Mouse (Mus musculus) ES-E14 (cell line): ENCODE results near the gene 9530077C05Rik. TPM values are rescaled to one million over a fixed set of nuclear protein-coding genes. Genes with fewer than 3 reads are reported as not detected.

Experiments
- DNase-seq: peaks from one replicate; pipeline ENCODE4 v3.0.0-alpha.2; 2013; ENCODE audit warnings: low read depth, low spot score
- H3K27ac ChIP-seq: 2 replicates; pipeline ENCODE4 v1.5.1; 2012; ENCODE audit warnings: low read depth, mild to moderate bottlenecking, low read length, moderate library complexity, mixed read lengths; ENCODE audit not compliant: poor library complexity, insufficient read depth, severe bottlenecking
- H3K36me3 ChIP-seq: 2 replicates; pipeline ENCODE4 v1.6.1; 2012; ENCODE audit warnings: mild to moderate bottlenecking, low read length, moderate library complexity, mixed read lengths; ENCODE audit not compliant: control insufficient read depth, poor library complexity, insufficient read depth, severe bottlenecking
- H3K4me1 ChIP-seq, 2 experiments: fragments of 150-350 bp in 1 of 2; sonication (generic) in 1 of 2; 2 replicates each; pipeline ENCODE4 v1.6.1; 2012; ENCODE audit warnings: low read length in 2 of 2, mild to moderate bottlenecking in 1 of 2, mixed read lengths in 1 of 2; ENCODE audit not compliant: control insufficient read depth in 2 of 2, insufficient read depth in 2 of 2, poor library complexity in 1 of 2
- H3K4me3 ChIP-seq, 2 experiments: fragments of 150-350 bp in 1 of 2; sonication (generic) in 1 of 2; 2 replicates each; pipeline ENCODE4 v1.5.1; 2012; ENCODE audit warnings: low read length in 2 of 2, low read depth in 1 of 2, mild to moderate bottlenecking in 1 of 2, mixed read lengths in 1 of 2; ENCODE audit not compliant: insufficient read depth in 1 of 2, poor library complexity in 1 of 2, severe bottlenecking in 1 of 2
- H3K9ac ChIP-seq: 2 replicates; pipeline ENCODE4 v1.6.1; 2012; ENCODE audit warnings: low read depth, mild to moderate bottlenecking, low read length, mixed read lengths; ENCODE audit not compliant: poor library complexity, insufficient read depth, severe bottlenecking
- H3K9me3 ChIP-seq: fragments of 150-350 bp; sonication (generic); 2 replicates; pipeline ENCODE4 v1.6.1; 2012; ENCODE audit warnings: low read depth, mild to moderate bottlenecking, low read length; ENCODE audit not compliant: control insufficient read depth, insufficient read depth
- CHD2 ChIP-seq: IDR thresholded peaks from 2 replicates; pipeline ENCODE4 v1.6.1; 2014; ENCODE audit warnings: mild to moderate bottlenecking, low read depth, low read length, inconsistent platforms
- HCFC1 ChIP-seq: IDR thresholded peaks from 2 replicates; pipeline ENCODE4 v1.6.1; 2012; ENCODE audit warnings: low read length, inconsistent platforms, borderline replicate concordance; ENCODE audit not compliant: insufficient read depth
- MAFK ChIP-seq: IDR thresholded peaks from 2 replicates; pipeline ENCODE4 v1.6.1; 2014; ENCODE audit warnings: mild to moderate bottlenecking, low read depth, low read length, inconsistent platforms; ENCODE audit not compliant: insufficient read depth
- ZC3H11A ChIP-seq: IDR thresholded peaks from 2 replicates; pipeline ENCODE4 v1.6.1; 2012; ENCODE audit warnings: low read depth, mild to moderate bottlenecking, inconsistent platforms, low read length, borderline replicate concordance
- ZNF384 ChIP-seq: IDR thresholded peaks from 2 replicates; pipeline ENCODE4 v1.6.1; 2012; ENCODE audit warnings: low read depth, low read length, inconsistent platforms
- in situ Hi-C, 2 experiments: fragments of 600-800 bp; cut with MboI; formaldehyde crosslinking; loops; one replicate each; pipeline ENCODE4 v1.15.1; 2025; ENCODE audit warnings: low sequenced_read_pairs in 2 of 2, inconsistent platforms in 1 of 2; ENCODE audit not compliant: unreplicated experiment in 2 of 2
- total RNA-seq: library from RNA; depleted of rRNA; stranded (reverse); fragments of 300-350 nt; gene quantifications from 2 replicates; pipeline ENCODE4 v1.2.3, GENCODE M21; 2012

Gene 9530077C05Rik
- total RNA-seq, 1 experiment: 2.2 TPM

GRCm38 (mm10) chr9:22428666-22429410, 17.5 kb downstream of the 9530077C05Rik start:
- H3K4me1 ChIP-seq: no peaks in the 10 kb centered on the region; a peak in 1 of 4 replicates
- H3K9ac ChIP-seq: no peak overlapping the region
- no peak overlapping the region for H3K27ac ChIP-seq
- no peaks in the 10 kb centered on the region for H3K36me3 ChIP-seq
- no peak for DNase-seq
- H3K9me3 ChIP-seq: no peaks in the 10 kb centered on the region
- in situ Hi-C loops: no loop called here
- no peak for TF ChIP-seq ZNF384
- TF ChIP-seq HCFC1: no peak
- no peak for TF ChIP-seq ZC3H11A
- no peak for TF ChIP-seq MAFK
- TF ChIP-seq CHD2: no peak
- no peak overlapping the region for H3K4me3 ChIP-seq

GRCm38 (mm10) chr9:22429533-22430241, 18.4 kb downstream of the 9530077C05Rik start:
- H3K36me3 ChIP-seq: no peaks in the 10 kb centered on the region
- TF ChIP-seq CHD2 (no peak), ZC3H11A (no peak), MAFK (no peak), ZNF384 (no peak), HCFC1 (no peak)
- H3K9me3 ChIP-seq: no peaks in the 10 kb centered on the region
- in situ Hi-C loops: no loop called here
- H3K27ac ChIP-seq: no peak overlapping the region
- no peaks in the 10 kb centered on the region; a peak in 1 of 4 replicates for H3K4me1 ChIP-seq
- no peak overlapping the region for H3K9ac ChIP-seq
- no peak for DNase-seq
- no peak overlapping the region for H3K4me3 ChIP-seq

GRCm38 (mm10) chr9:22430315-22430840, 19.1 kb downstream of the 9530077C05Rik start:
- Histone ChIP-seq H3K4me1 (no peaks in the 10 kb centered on the region; a peak in 1 of 4 replicates), H3K27ac (no peak overlapping the region), H3K9ac (no peak overlapping the region), H3K36me3 (no peaks in the 10 kb centered on the region), H3K4me3 (no peak overlapping the region), H3K9me3 (no peaks in the 10 kb centered on the region)
- TF ChIP-seq CHD2 (no peak), HCFC1 (no peak), ZC3H11A (no peak)
- in situ Hi-C loops: no loop called here
- DNase-seq: no peak

- no peak for TF ChIP-seq HCFC1
- TF ChIP-seq CHD2: no peak
- no peak for TF ChIP-seq ZNF384
- no peak for TF ChIP-seq ZC3H11A
- no peak for TF ChIP-seq MAFK
- no peak overlapping the region for H3K9ac ChIP-seq
- H3K4me1 ChIP-seq: no peaks in the 10 kb centered on the region; a peak in 1 of 4 replicates
- H3K27ac ChIP-seq: no peak overlapping the region
- H3K4me3 ChIP-seq: no peak overlapping the region
- no peaks in the 10 kb centered on the region for H3K36me3 ChIP-seq
- DNase-seq: no peak
- in situ Hi-C loops: no loop called here
- no peaks in the 10 kb centered on the region for H3K9me3 ChIP-seq
Measured at GRCm38 (mm10) chr9:22433221-22433620, 21.9 kb downstream of the 9530077C05Rik start.
